Mouse (Mus musculus) fibroblast of lung, adult 2 months (primary cell): ENCODE measurements around the gene Vsx2.
A peak's percentile ranks its signal among the peaks of the same experiment; 100 is the strongest.

Experiments used
- DNase-seq: peaks from one replicate; pipeline ENCODE4 v3.0.0-alpha.2; 2011; ENCODE audit warnings: low read depth

Vsx2 gene

GRCm38 (mm10) chr12:84572341-84572720 lies 2.8 kb downstream of the Vsx2 start:
- DNase-seq, result no peak

GRCm38 (mm10) chr12:84573094-84573493 lies 3.5 kb downstream of the Vsx2 start:
- DNase-seq, result no peak

GRCm38 (mm10) chr12:84577768-84578439 lies 8.3 kb downstream of the Vsx2 start:
- no peak for DNase-seq

GRCm38 (mm10) chr12:84578440-84578770 lies 8.8 kb downstream of the Vsx2 start:
- DNase-seq, result no peak

GRCm38 (mm10) chr12:84581285-84581684 lies 11.7 kb downstream of the Vsx2 start:
- DNase-seq, result no peak

GRCm38 (mm10) chr12:84589825-84590761 lies 20.5 kb downstream of the Vsx2 start:
- peak; percentile 41 for DNase-seq

GRCm38 (mm10) chr12:84598324-84598723 lies 28.8 kb downstream of the Vsx2 start:
- no peak for DNase-seq

- DNase-seq, result no peak
These were observed 34.4 kb downstream of the Vsx2 start for GRCm38 (mm10) chr12:84604001-84604400.

GRCm38 (mm10) chr12:84605860-84606259 lies 36.3 kb downstream of the Vsx2 start:
- no peak for DNase-seq

GRCm38 (mm10) chr12:84611718-84612117 lies 42.2 kb downstream of the Vsx2 start:
- no peak for DNase-seq

- no peak for DNase-seq
These were observed 43.0 kb downstream of the Vsx2 start for GRCm38 (mm10) chr12:84612518-84612917.

GRCm38 (mm10) chr12:84614001-84614400 lies 44.4 kb downstream of the Vsx2 start:
- DNase-seq, result no peak

- peak; percentile 31 for DNase-seq
These were observed 45.0 kb downstream of the Vsx2 start for GRCm38 (mm10) chr12:84614524-84614923.

GRCm38 (mm10) chr12:84616977-84617630 lies 47.5 kb downstream of the Vsx2 start, which contains the start of gene Abcd4:
Gene Abcd4, minus strand, starts transcription at chr12:84617413.
- peak; percentile 87 for DNase-seq

GRCm38 (mm10) chr12:84617663-84618062 lies 48.1 kb downstream of the Vsx2 start:
- peak; percentile 23 for DNase-seq

- DNase-seq, result no peak
These were observed 51.4 kb downstream of the Vsx2 start for GRCm38 (mm10) chr12:84620975-84621374.

- no peak for DNase-seq
These were observed 55.0 kb downstream of the Vsx2 start for GRCm38 (mm10) chr12:84624601-84625000.

GRCm38 (mm10) chr12:84625116-84625515 lies 55.6 kb downstream of the Vsx2 start:
- DNase-seq, result no peak

- DNase-seq, result no peak
These were observed 62.3 kb downstream of the Vsx2 start for GRCm38 (mm10) chr12:84631867-84632266.

GRCm38 (mm10) chr12:84640253-84640652 lies 70.7 kb downstream of the Vsx2 start:
- no peak for DNase-seq

- DNase-seq, result no peak
These were observed 71.1 kb downstream of the Vsx2 start, which contains the start of gene Vrtn for GRCm38 (mm10) chr12:84640654-84641053. Gene Vrtn, plus strand, starts transcription at chr12:84641019.
